ENCODE assay signal across 8 mouse cellular contexts in genomic region chr7:116701466-116702342, GRCm38 (mm10).
DNase-seq lines count a peak whose midpoint lies in the region; ATAC-seq lines count a peak whose summit lies in the region.

No protein-coding gene starts in this region.

- 0 out of 2 replicates have a peak, but pooled peaks cover 4% of the 10 kb centered on the region for H3K4me1 ChIP-seq in embryonic facial prominence, embryonic 12.5 days
- peaks cover 5% of the 10 kb centered on the region for H3K4me1 ChIP-seq in kidney, embryonic 15.5 days
- H3K4me1 ChIP-seq in limb, embryonic 15.5 days, result 0 out of 2 replicates have a peak, but pooled peaks cover 4% of the 10 kb centered on the region
- 0 out of 2 replicates have a peak, but pooled peaks cover 5% of the 10 kb centered on the region for H3K4me1 ChIP-seq in neural tube, embryonic 13.5 days (replicated peaks)

- no peaks in the 10 kb centered on the region for H3K27me3 ChIP-seq in embryonic facial prominence, embryonic 12.5 days
- H3K27me3 ChIP-seq in kidney, embryonic 15.5 days, result no peaks in the 10 kb centered on the region
- no peaks in the 10 kb centered on the region for H3K27me3 ChIP-seq in limb, embryonic 15.5 days
- peaks cover 4% of the 10 kb centered on the region; the same call in 1 of the 2 replicates for H3K27me3 ChIP-seq in neural tube, embryonic 13.5 days

- H3K4me2 ChIP-seq in embryonic facial prominence, embryonic 12.5 days (replicated peaks), result no peak overlapping the region
- peak overlapping the region; percentile 22; the same call in 1 of the 2 replicates for H3K4me2 ChIP-seq in kidney, embryonic 15.5 days
- H3K4me2 ChIP-seq in limb, embryonic 15.5 days, result no peak overlapping the region
- H3K4me2 ChIP-seq in neural tube, embryonic 13.5 days, result no peak overlapping the region

- H3K4me3 ChIP-seq in embryonic facial prominence, embryonic 12.5 days, result no peak overlapping the region
- no peak overlapping the region for H3K4me3 ChIP-seq in kidney, embryonic 15.5 days (replicated peaks)
- no peak overlapping the region for H3K4me3 ChIP-seq in limb, embryonic 15.5 days
- no peak overlapping the region for H3K4me3 ChIP-seq in neural tube, embryonic 13.5 days

- H3K9me3 ChIP-seq in embryonic facial prominence, embryonic 12.5 days, result 0 out of 2 replicates have a peak, but pooled peaks cover 3% of the 10 kb centered on the region
- peaks cover 3% of the 10 kb centered on the region; the same call in 1 of the 2 replicates for H3K9me3 ChIP-seq in kidney, embryonic 15.5 days (replicated peaks)
- no peaks in the 10 kb centered on the region for H3K9me3 ChIP-seq in limb, embryonic 15.5 days
- 0 out of 2 replicates have a peak, but pooled peaks cover 7% of the 10 kb centered on the region for H3K9me3 ChIP-seq in neural tube, embryonic 13.5 days

- H3K36me3 ChIP-seq in embryonic facial prominence, embryonic 12.5 days, result no peaks in the 10 kb centered on the region
- no peaks in the 10 kb centered on the region for H3K36me3 ChIP-seq in kidney, embryonic 15.5 days
- no peaks in the 10 kb centered on the region for H3K36me3 ChIP-seq in limb, embryonic 15.5 days
- no peaks in the 10 kb centered on the region for H3K36me3 ChIP-seq in neural tube, embryonic 13.5 days

- peak; percentile 9 to 13 for DNase-seq in cerebellum, adult 18-20 months
- no peak for DNase-seq in cerebellum, adult 11-12 months
- peak; percentile 60 to 63 for DNase-seq in heart, adult 9 months (ENCODE audit: low spot score in 2 of 2)
- DNase-seq in telencephalon, adult 2 months (ENCODE audit: low read depth, low spot score), result peak; percentile 52

- no peak overlapping the region for H3K27ac ChIP-seq in embryonic facial prominence, embryonic 12.5 days
- H3K27ac ChIP-seq in kidney, embryonic 15.5 days, result peak overlapping the region; percentile 74
- peak overlapping the region; percentile 54 for H3K27ac ChIP-seq in limb, embryonic 15.5 days
- no peak overlapping the region for H3K27ac ChIP-seq in neural tube, embryonic 13.5 days (replicated peaks)

- 42% methylated on average over 14 of the region's 14 CpGs for WGBS in embryonic facial prominence, embryonic 12.5 days
- WGBS in kidney, embryonic 15.5 days, result 23% methylated on average over 14 of the region's 14 CpGs
- WGBS in limb, embryonic 15.5 days, result 35% methylated on average over 14 of the region's 14 CpGs
- WGBS in neural tube, embryonic 13.5 days, result 44% methylated on average over 14 of the region's 14 CpGs

- no peak overlapping the region for H3K9ac ChIP-seq in embryonic facial prominence, embryonic 12.5 days
- H3K9ac ChIP-seq in kidney, embryonic 15.5 days, result no peak overlapping the region
- no peak overlapping the region for H3K9ac ChIP-seq in limb, embryonic 15.5 days
- 0 out of 2 replicates have a peak overlapping the region, but pooled peaks have one; percentile 26 for H3K9ac ChIP-seq in neural tube, embryonic 13.5 days

- 0 out of 2 replicates have a peak, but pooled peaks have one; percentile 44 for ATAC-seq in embryonic facial prominence, embryonic 12.5 days (ENCODE audit: insufficient number of reproducible peaks, insufficient read depth, low FRiP score, low TSS enrichment)
- peak; percentile 86 for ATAC-seq in kidney, embryonic 15.5 days (replicated peaks; ENCODE audit: low FRiP score)
- peak; percentile 57 for ATAC-seq in limb, embryonic 15.5 days (ENCODE audit: insufficient number of reproducible peaks, low FRiP score, low TSS enrichment, low read depth)
- peak; percentile 67 for ATAC-seq in neural tube, embryonic 13.5 days (ENCODE audit: low read depth)

Comparison
In these comparisons a context has a peak if more than half of its experiments do, and no peak if none do; other contexts are left out.
1. H3K27ac ChIP-seq: peak in kidney, embryonic 15.5 days (single experiment) and limb, embryonic 15.5 days (single experiment); none in embryonic facial prominence, embryonic 12.5 days (single experiment) and neural tube, embryonic 13.5 days (single experiment).
2. Peak in every context shown above with its lines, with median percentiles within 50 percentile points of each other: ATAC-seq.